Mouse (Mus musculus) retina, postnatal 1 day (tissue): ENCODE data around the gene Cracr2b.

ENCODE experiments used
- DNase-seq: peaks from one replicate; pipeline ENCODE4 v3.0.0-alpha.2; 2012

Cracr2b gene

DNA sequence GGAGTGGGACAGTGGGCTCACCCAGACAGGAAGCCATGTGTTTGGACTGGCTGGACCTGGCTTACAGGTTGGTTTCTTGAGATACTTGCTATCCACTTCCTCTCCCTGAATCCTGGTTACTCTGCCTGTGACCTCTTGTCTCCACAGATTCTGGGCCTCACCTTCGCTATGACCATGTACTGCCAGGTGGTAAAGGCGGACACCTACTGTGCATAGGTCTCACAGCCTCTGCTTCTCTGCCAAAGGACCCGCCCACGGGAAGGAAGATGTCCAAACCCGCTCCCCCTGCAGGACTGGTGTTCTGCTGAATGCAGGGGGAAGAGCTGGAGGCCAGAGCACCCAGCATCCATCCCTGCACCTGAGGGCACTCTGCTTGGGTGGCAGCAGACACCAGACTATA, 31.8 kb downstream of the Cracr2b start:
- no peak for DNase-seq

- no peak for DNase-seq
These were observed 32.8 kb downstream of the Cracr2b start for GRCm38 (mm10) chr7:141493729-141494128.

GRCm38 (mm10) chr7:141495379-141495778, 34.5 kb downstream of the Cracr2b start:
- no peak for DNase-seq

- no peak for DNase-seq
These were observed 35.0 kb downstream of the Cracr2b start for GRCm38 (mm10) chr7:141495940-141496339.

GRCm38 (mm10) chr7:141497600-141497999, 36.7 kb downstream of the Cracr2b start:
- DNase-seq: no peak

DNA sequence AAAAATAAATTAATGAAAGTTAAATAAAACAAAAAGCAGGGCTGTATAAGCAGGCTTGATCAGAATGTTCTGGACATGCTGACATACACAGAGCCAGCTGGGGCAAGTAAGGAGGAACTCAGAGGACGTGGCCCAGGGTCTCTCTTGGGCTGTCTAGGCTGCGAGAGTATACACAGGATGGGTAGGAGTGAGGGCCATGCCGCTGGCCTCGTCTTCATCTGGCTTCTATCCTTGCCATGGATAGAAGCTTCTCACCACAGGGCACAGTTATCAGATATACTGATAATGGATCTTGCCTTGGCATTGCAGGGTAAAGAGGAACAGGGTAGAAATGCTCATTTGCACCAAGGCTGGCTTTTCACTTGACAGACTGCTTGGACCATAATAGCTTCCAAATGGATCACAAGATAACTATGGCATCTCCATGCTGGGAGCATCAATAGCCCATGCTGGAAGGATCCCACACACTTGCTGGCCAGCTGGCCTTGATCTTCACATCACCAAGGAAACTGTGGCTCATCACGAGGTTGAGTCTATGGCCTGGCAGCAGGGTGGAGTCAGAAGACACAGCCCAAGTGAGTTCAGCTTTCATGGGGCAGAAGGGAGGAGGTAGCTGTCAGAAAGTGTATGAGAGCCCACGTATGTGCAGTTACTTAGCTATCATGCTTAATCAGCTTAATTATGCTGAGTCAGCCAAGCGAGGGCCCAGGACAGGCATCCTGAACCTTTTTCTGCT, 41.1 kb downstream of the Cracr2b start:
- DNase-seq: no peak

GRCm38 (mm10) chr7:141502556-141502905, 41.6 kb downstream of the Cracr2b start:
- DNase-seq: no peak

DNA sequence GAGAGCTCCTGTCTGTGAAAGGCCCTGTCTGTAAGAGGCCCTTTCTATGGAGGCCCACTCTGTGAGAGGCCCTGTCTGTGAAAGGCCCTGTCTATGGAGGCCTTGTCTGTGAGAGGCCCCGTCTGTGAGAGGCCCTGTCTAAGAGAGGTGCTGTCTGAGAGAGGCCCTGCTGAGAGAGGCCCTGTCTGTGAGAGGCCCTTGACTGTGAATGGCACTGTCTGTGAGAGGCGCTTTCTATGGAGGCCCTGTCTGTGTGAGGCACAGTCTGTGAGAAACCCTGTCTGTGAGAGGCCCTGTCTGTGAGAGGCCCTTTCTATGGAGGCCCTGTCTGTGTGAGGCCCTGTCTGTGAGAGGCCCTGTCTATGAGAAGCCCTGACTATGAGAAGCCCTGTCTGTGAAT, 45.4 kb downstream of the Cracr2b start:
- no peak for DNase-seq

- no peak for DNase-seq
These were observed 47.3 kb downstream of the Cracr2b start for GRCm38 (mm10) chr7:141508160-141508559.

GRCm38 (mm10) chr7:141510196-141510595, 49.3 kb downstream of the Cracr2b start:
- DNase-seq: no peak

DNA sequence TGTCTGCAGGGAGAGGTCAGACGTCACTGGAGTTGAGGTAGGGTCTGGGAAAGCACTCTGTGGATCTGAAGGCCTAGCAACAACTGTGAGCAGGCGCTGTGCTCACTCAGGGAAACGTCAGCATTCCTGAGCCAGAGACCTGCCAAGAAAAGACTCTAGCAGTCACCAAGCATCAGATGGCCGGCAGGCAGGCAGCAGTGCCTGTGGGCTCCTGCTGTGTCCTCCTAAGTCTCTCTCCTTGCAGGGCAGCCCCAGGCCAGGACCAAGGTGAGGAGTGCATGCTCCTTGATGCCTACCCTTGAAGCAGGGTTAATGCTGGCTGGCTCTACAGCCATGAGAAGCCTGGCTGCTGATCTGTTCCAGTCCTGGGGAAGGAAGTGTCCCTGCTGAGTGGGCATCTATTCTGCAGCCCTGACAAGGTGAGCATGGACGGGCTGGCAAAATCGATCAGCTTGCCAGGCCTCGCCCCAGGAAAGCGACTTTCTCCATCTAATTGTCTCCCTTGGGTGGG, 49.8 kb downstream of the Cracr2b start:
- no peak for DNase-seq
